18 mouse cellular contexts compared by ENCODE assay signal in genomic region chr14:59695160-59695559, GRCm38 (mm10).
"Had no signal": no experiment of that assay in that cellular context is flagged by ENCODE, and none has a peak within 500 bp of the region (broad histone marks: within the 10 kb centered on the region; RNA-seq: fewer than 3 reads in every experiment).

No protein-coding gene starts in this region.

- H3K27me3 ChIP-seq: liver, embryonic 13.5 days; lung, embryonic 15.5 days; neural tube, embryonic 13.5 days had no signal

- H3K36me3 ChIP-seq: kidney, embryonic 15.5 days; liver, embryonic 13.5 days; lung, embryonic 15.5 days; neural tube, embryonic 13.5 days had no signal

- H3K4me3 ChIP-seq: kidney, embryonic 15.5 days; left cerebral cortex, adult 2 months; liver, embryonic 13.5 days; lung, embryonic 15.5 days; neural tube, embryonic 13.5 days had no signal

- H3K27ac ChIP-seq: kidney, embryonic 15.5 days; left cerebral cortex, adult 2 months; liver, embryonic 13.5 days; lung, embryonic 15.5 days; neural tube, embryonic 13.5 days had no signal

- DNase-seq: kidney, adult 8-10 months; kidney, postnatal 10 days; kidney, postnatal 36 days; layer of hippocampus, postnatal 36 days; liver, embryonic 13.5 days; lung, postnatal 10 days; lung, postnatal 4 days; midbrain, embryonic 14.5 days; retina, postnatal 1 day; right cerebral cortex, postnatal 25 days; spleen, adult 18-20 months; thymus, adult 18-20 months; thymus, postnatal 4 days had no signal

- H3K4me2 ChIP-seq: kidney, embryonic 15.5 days; liver, embryonic 13.5 days; lung, embryonic 15.5 days; midbrain, embryonic 11.5 days; neural tube, embryonic 13.5 days had no signal

- H3K9me3 ChIP-seq: kidney, embryonic 15.5 days; liver, embryonic 13.5 days; lung, embryonic 15.5 days; neural tube, embryonic 13.5 days had no signal

- H3K4me1 ChIP-seq: liver, embryonic 13.5 days; lung, embryonic 15.5 days; neural tube, embryonic 13.5 days had no signal

- H3K9ac ChIP-seq: kidney, embryonic 15.5 days; liver, embryonic 13.5 days; lung, embryonic 15.5 days; neural tube, embryonic 13.5 days had no signal
